Mouse (Mus musculus): Measurements from ENCODE around the gene BC051665.

Gene BC051665
- long read RNA-seq, experiment 1 = 0 reads
- long read RNA-seq, experiment 2 = 0 reads

DNA sequence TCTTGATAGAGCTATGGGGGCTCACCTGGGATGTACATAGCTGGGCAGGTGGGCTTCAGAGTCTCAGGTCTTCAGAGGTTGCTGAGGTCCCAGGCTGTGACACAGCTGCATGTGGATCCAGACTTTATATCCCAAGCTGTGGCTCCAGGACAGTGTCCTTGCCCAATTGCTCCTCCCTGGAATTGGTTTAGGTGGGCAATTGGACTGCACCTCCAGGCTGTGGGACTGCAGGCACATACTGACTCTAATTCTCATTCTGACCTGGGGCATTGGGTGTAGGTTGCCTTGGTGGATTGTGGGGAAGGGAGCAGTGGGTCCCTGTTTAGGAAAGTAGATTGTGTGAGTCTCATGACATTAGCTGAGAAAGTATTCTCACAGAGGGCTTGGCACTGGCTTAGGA is at the start of gene BC051665:
BC051665 (minus strand) TSS at position 101 of the 400 bp plus-strand sequence.
- intact Hi-C loops (cut with DNase I) = no loop called here

GRCm38 (mm10) chr13:60826052-60826451 is 39.9 kb upstream of the BC051665 start:
- intact Hi-C loops (cut with DNase I) = no loop called here

- intact Hi-C loops (cut with DNase I) = no loop called here
Observed at GRCm38 (mm10) chr13:60820486-60821175, 34.5 kb upstream of the BC051665 start.

GRCm38 (mm10) chr13:60819469-60819868 is 33.3 kb upstream of the BC051665 start:
- intact Hi-C loops (cut with DNase I) = loop anchor here (5.0 kb wide), 1 partner anchor 57 kb away; no protein-coding TSS in a partner anchor

DNA sequence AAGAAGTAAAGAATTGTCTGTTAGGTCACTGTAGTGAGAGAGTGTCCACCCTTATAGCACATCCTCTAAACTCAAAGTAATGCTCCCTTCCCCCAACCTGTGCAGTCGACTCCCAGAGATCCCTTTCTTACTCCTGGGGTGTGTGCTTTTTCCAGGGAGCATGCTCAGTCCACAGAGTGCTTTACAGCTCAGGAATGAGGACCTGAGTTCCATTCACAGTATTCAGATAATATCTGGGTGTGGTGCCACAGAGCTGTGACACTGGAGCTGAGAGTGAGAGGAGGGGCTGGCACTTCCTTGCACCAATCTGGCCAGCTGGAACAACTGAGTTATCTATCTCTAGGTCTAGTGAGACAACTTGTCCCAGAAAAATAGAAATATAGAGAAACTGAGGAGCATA is 27.6 kb upstream of the BC051665 start:
- intact Hi-C loops (cut with DNase I) = no loop called here

- intact Hi-C loops (cut with DNase I) = no loop called here
Observed at GRCm38 (mm10) chr13:60812768-60813167, 26.6 kb upstream of the BC051665 start.

DNA sequence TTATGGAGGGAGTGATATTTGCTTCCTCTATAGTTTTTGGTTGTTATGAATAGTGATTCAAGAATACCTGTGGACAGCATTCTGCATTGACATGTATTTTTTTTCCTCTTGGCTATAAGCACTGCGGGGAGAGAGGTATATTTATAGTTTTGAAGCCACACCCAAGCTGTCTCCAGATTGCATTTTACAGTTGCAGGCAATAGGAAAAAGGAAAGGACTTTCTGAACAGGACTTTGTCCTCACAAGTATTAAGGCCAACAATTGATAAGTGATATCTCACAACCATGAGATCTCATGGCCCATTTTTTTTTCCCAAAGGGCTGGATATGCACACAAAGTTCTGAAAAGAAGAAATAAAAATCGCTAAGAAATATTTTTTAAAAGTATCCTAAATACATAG is 23.5 kb upstream of the BC051665 start:
- intact Hi-C loops (cut with DNase I) = no loop called here

GRCm38 (mm10) chr13:60802749-60803148 is 16.6 kb upstream of the BC051665 start, which contains the start of gene Ctsll3:
TSS of gene Ctsll3 (minus strand) at chr13:60802849.
- intact Hi-C loops (cut with DNase I) = no loop called here

GRCm38 (mm10) chr13:60789466-60789865 is 3.3 kb upstream of the BC051665 start:
- intact Hi-C loops (cut with DNase I) = no loop called here

DNA sequence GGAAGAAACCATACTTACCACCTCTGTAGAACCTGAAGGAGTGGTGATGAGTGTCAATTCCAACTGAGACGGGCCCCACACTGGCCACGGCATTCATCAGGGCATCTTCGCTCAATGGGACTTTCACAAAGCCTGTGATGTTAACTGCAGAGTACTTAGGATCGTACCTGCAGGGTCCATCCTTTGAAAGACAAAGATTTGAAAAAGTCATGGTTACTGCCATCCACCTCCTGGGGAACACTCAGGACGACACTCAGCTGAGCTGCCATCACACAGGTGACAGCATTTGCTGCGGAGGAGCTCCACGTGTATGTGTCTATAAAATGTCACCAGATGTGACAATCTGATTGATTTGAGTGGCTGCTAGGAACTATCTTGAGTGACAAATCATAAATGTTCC is 2.9 kb downstream of the BC051665 start:
- intact Hi-C loops (cut with DNase I) = no loop called here

DNA sequence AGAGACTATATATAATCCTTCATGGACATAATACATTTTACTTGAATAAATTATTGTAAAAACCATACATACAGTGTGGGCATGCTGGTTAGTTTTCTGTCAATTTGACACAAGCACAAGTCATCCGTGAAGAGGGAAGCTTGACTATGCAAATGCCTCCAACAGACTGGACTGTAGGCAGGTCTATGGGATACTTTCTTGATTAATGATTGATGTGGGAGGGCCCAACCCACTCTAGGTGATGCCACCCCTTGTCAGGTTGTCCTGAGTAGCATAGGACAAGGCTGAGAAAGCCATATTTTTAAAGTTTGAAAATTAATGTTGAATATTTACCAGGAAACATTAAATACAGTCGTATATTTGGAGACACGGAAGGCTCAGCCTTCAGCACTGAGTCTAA is 5.6 kb downstream of the BC051665 start:
- intact Hi-C loops (cut with DNase I) = no loop called here

DNA sequence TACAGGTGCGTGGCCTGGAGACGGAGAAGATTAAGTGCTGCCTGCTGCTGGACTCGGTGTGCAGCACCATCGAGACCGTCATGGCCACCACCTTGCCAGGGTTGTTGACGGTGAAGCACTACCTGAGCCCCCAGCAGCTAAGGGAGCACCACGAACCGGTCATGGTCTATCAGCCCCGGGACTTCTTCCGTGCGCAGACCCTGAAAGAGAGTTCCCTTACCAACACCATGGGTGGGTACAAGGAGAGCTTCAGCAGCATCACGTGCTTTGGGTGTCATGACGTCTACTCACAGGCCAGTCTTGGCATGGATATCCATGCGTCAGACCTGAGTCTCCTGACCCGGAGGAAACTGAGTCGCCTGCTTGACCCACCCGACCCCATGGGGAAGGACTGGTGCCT is 25.0 kb downstream of the BC051665 start:
- intact Hi-C loops (cut with DNase I) = loop anchor here (5.0 kb wide), 1 partner anchor 56 kb away; no protein-coding TSS in a partner anchor

DNA sequence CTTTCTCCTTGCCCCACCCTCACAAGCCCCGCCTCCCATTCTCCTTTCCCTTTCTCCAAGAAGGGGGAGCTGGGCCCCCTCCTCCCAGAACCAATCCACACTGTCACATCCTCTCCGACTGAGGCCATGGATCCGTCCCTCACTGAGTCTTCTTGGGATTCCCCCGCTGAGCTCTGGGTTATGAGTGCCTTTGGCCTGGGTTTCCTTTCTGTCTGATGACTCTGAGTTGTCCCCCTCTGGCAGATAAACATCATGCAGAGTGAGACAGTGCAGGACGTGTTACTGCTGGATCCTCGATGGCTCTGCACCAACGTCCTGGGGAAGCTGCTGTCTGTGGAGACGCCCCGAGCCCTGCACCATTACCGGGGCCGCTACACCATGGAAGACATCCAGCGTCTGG is 25.8 kb downstream of the BC051665 start:
- intact Hi-C loops (cut with DNase I) = loop anchor here (5.0 kb wide), 1 partner anchor 57 kb away; no protein-coding TSS in a partner anchor

- intact Hi-C loops (cut with DNase I) = loop anchor here (10.0 kb wide), 1 partner anchor 486 kb away; no protein-coding TSS in a partner anchor
Observed at GRCm38 (mm10) chr13:60759136-60759535, 27.0 kb downstream of the BC051665 start.

- intact Hi-C loops (cut with DNase I) = loop anchor here (10.0 kb wide), 1 partner anchor 488 kb away; no protein-coding TSS in a partner anchor
Observed at GRCm38 (mm10) chr13:60757292-60757691, 28.9 kb downstream of the BC051665 start.

DNA sequence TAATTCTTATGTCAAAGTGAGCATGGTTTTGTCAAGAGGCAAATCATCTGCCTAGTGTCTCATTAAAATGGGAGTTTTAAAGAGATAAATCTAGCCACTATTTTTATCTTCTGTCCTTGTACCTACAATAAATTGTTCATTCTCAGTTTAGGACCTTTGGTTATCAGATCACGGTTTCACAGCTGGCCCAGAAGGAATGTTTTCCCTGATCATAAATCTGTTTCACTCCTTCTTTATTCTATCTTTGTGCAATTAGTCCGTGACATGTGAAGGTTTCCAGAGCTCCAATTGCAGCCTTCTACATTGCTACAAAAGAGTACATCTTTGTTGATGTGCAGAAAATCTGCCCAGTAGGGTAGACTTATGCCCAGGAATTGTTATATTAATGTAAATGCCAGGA is 30.9 kb downstream of the BC051665 start:
- intact Hi-C loops (cut with DNase I) = loop anchor here (10.0 kb wide), 1 partner anchor 490 kb away; no protein-coding TSS in a partner anchor

GRCm38 (mm10) chr13:60753216-60753615 is 32.9 kb downstream of the BC051665 start:
- intact Hi-C loops (cut with DNase I) = loop anchor here (10.0 kb wide), 1 partner anchor 492 kb away; no protein-coding TSS in a partner anchor

DNA sequence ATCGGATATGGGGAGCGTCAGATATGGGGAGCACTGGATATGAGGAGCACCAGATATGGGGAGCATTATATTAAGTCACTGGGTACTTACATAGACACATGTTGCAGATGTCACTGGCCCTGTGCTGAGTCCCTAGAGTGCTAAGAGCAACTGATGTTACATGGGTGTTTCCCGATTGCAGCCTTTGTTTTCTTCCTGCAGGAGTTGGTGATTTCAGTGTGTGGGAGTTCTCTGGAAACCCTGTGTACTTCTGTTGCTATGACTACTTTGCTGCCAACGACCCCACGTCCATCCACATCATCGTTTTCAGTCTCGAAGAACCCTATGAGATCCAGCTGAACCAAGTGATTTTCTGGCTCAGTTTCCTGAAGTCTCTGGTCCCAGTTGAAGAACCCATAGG is 35.2 kb downstream of the BC051665 start:
- intact Hi-C loops (cut with DNase I) = loop anchor here (10.0 kb wide), 1 partner anchor 494 kb away; no protein-coding TSS in a partner anchor

- intact Hi-C loops (cut with DNase I) = loop anchor here (10.0 kb wide), 1 partner anchor 904 kb away; no protein-coding TSS in a partner anchor
Observed at GRCm38 (mm10) chr13:60748556-60748955, 37.6 kb downstream of the BC051665 start.

DNA sequence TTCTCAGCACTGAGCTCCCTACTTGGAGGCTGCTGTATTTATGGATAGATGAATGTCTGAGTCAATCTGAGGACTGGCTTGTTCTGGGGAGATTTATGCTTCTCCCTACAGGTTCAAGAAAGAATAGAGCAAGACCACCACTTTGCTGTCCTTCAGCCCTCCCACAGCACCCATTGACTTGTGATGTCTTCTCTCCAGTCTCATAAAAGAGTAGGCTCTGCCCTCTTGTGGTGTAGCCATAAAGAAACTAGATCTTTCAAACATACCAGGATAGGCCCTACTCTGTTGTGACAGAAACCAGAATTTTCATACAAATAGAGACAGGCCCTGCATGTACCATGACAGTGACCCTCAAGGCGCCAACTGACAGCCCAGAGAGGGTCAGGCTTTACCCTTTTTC is 39.0 kb downstream of the BC051665 start:
- intact Hi-C loops (cut with DNase I) = loop anchor here (10.0 kb wide), 1 partner anchor 902 kb away; no protein-coding TSS in a partner anchor

GRCm38 (mm10) chr13:60746271-60746670 is 39.9 kb downstream of the BC051665 start:
- intact Hi-C loops (cut with DNase I) = loop anchor here (10.0 kb wide), 1 partner anchor 901 kb away; no protein-coding TSS in a partner anchor

- intact Hi-C loops (cut with DNase I) = loop anchor here (10.0 kb wide), 1 partner anchor 901 kb away; no protein-coding TSS in a partner anchor
Observed at GRCm38 (mm10) chr13:60745358-60745757, 40.8 kb downstream of the BC051665 start.
